Mouse (Mus musculus) bone marrow, adult 2 months (tissue): Measurements from ENCODE around the gene Rnf5.

Experiments used
- CTCF ChIP-seq: fragments of 200-500 bp; IDR thresholded peaks from 2 replicates; pipeline ENCODE4 v1.5.1; 2011; ENCODE audit warnings: low read length, control low read depth; ENCODE audit not compliant: control insufficient read depth, insufficient read depth
- POLR2A ChIP-seq: fragments of 200-500 bp; IDR thresholded peaks from 2 replicates; pipeline ENCODE4 v1.6.1; 2011; ENCODE audit warnings: low read depth, mild to moderate bottlenecking, control low read depth, low read length, borderline replicate concordance; ENCODE audit not compliant: control insufficient read depth

- no peak for TF ChIP-seq CTCF
- TF ChIP-seq POLR2A, result 0 out of 2 replicates have a peak, but pooled peaks have one; percentile 44
These were observed 13.8 kb downstream of the Rnf5 start, which contains the start of gene Gpsm3 for GRCm38 (mm10) chr17:34589681-34590101.
